Mouse (Mus musculus) CD4-positive helper T cell, adult 2 months (primary cell): Measurements from ENCODE around the gene Foxn3.

ENCODE experiments used
- DNase-seq: peaks from one replicate; pipeline ENCODE4 v3.0.0-alpha.2; 2012; ENCODE audit warnings: low read depth, missing footprints, low spot score

Foxn3 gene

DNA sequence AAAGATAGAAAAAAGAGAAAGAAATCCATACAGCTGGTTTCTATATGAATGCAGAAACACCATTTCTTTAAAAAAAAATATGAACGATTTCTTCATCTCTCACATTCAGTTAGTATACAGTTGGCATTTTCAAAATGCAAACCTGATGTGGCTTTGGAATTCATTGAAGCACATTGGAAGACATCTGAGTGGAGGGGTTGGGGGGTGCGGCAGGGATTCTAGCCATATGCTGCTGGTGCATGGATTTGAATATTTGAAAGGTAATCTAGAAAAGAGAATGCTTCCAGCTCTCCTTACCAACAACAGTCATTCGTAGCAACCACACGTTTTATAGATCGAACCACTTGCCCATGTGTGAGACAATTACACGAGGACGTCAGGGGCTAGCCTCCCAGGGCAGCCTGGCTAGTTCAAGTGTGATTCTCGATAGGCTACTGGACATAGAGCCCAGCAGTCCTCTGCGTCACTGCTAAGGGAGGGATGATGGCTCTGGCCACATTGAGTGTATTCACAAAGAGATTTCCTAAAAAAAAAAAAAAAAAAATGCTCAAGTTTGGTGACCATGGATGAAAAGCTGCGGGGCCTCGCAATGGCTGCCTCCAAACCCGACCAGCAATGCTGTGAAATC is 96.0 kb downstream of the Foxn3 start:
- DNase-seq = no peak

- DNase-seq = no peak
Measured at GRCm38 (mm10) chr12:99466426-99466825, 97.0 kb downstream of the Foxn3 start.

DNA sequence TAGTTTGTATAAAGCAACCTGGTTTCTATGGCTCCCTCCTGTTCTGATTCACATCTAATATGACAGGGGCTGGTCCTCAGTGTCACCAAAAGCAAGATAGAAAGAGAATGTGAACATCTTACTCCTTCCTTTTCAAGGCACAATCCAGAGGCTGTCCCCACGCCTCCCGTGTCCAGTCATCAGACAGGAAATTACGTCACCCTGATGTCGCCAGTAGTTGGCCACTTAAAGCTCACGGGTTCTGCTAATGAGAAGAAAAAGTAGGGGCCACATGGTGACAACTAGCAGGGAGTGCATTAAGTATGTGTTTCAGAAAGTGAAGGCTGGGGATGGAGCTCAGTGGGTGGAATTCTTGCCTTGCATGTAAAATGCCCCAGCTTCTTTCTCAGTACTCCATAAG is 99.1 kb downstream of the Foxn3 start:
- DNase-seq = no peak

- DNase-seq = no peak
Measured at GRCm38 (mm10) chr12:99462846-99463245, 100.5 kb downstream of the Foxn3 start.

- no peak for DNase-seq
Measured at GRCm38 (mm10) chr12:99462302-99462701, 101.1 kb downstream of the Foxn3 start.

GRCm38 (mm10) chr12:99457521-99458205 is 105.7 kb downstream of the Foxn3 start:
- DNase-seq = no peak

DNA sequence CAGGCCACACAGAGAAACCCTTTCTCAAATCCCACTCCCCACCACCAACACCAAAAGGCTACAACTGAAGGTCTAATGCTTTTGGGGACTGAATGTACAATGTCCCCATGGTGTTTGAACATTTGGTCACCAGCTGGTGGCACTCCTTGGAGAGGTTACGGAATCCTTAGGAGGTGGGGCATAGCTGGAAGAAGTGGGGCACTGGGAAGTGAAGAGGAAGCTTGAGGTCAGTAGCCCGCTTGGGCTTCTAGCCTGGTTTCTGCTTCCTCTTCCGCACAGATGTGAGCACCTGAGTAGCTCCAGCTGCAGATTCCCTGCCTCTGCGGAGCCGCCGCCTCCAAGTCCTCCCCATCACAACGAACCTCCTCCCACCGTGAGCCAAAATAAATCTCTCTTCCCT is 107.8 kb downstream of the Foxn3 start:
- DNase-seq = no peak

- DNase-seq = no peak
Measured at GRCm38 (mm10) chr12:99454394-99454793, 109.0 kb downstream of the Foxn3 start.

GRCm38 (mm10) chr12:99453797-99454196 is 109.6 kb downstream of the Foxn3 start:
- DNase-seq = no peak

DNA sequence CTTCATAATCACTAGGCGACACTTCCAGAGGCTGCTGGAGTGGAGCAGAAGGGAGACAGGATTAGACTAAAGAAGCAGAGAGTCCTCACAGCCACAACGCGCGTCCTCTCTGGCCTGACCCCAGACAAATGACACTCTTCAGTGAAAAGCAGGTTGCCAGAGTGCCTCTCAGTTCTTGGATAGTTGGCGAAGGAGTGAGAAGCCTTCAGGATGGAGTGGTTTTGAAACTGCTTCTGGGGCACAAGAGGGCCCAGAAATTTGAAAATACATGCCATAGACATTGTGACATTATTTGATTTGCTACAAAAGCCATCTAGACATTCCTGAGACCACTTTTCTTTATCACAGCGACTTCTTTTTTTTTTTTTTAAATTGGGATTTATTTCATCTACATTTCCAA is 113.3 kb downstream of the Foxn3 start:
- no peak for DNase-seq

DNA sequence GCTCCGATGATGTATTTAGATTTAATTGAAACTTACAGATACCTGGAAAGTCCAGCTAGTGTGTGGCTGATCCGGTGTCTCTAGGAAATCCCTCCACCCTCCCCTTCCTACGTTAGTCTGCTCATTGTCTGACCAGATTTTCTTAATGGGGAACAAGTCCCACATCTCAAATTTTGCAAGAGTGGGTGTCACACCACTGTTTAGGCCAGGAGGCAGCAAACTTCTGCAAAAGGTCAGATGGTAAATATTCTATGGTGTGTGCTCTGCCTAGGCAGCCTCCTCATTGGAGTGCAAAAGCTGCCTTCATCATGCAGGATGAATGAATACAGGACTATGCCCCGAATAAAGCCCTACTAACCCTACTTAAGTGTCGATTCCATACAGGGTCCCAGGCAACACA is 115.6 kb downstream of the Foxn3 start:
- no peak for DNase-seq

GRCm38 (mm10) chr12:99445018-99445674 is 118.2 kb downstream of the Foxn3 start:
- DNase-seq = no peak

DNA sequence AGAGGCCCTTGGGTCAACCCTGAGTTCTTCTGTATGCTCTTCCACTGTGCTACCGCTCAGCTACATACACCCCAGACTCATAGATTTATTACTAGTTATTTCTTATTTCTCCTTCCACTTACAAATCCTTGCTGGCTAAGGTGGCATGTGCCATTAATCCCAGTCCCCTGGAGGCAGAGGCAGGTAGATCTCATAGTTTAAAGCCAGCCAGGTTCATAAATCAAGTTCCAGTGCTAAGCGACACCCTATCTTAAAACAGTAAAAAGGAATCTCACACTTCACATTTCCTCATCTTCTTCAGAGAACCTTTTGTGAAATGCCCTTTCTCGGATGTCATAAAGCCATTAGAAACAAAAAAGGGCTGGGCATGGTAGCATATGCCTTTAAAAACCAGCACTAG is 120.6 kb downstream of the Foxn3 start:
- no peak for DNase-seq

GRCm38 (mm10) chr12:99440953-99441352 is 122.4 kb downstream of the Foxn3 start:
- DNase-seq = no peak

DNA sequence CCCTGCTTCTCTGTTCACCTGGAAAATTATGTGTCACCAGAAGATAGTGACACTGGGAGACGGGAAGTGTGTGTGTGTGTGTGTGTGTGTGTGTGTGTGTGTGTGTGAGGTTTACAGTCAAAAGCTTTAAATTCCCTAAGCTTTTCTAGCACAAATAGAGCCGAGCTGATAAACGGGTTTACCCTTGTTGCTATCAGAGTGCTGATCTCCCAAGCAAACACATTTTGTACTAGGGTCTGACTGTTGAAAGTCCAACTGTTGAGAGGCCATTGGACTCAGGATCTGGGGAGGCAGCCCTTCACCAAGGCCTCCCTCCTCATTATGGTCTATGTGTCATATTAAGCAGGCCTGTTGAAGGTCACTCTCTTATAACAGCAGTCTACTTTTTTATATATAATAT is 123.4 kb downstream of the Foxn3 start:
- no peak for DNase-seq

GRCm38 (mm10) chr12:99435189-99435588 is 128.2 kb downstream of the Foxn3 start:
- no peak for DNase-seq

DNA sequence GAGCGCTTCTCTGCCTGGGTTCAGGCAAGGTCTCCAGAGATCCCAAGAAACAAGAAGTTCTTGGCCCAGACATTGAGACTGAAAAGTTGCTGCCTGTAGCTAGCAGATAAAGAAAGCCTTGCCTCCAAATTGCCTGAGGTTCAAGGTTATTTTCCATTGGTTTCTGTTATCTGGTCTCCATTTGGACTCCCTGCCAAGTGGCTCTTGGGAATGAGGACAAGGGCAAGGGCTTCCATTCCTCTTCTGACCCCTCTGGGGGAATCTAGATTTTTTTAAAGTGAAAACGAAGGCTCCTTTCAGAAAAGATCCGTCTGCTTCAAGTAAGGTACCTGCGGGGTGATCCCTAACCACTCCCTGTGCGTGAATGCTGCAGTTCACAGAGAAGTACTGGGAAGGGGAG is 130.0 kb downstream of the Foxn3 start:
- DNase-seq = no peak

DNA sequence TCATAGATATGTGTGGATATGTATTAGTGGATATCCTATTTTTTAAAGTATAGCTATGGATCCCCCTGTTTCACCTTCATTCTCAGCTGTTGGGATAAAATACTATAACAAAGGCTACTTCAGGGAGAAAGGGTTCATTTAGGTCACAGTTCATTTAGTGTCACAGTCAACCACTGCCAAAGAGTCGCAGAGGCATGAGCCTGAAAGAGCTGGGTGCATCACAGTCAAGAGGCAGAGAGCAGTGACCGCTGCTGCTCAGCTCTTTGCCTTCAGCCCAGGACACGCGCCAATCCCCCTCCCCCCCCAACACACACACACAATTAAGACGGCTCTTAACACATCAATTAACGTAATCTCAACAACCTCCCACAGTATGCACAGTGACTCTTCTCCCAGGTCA is 131.8 kb downstream of the Foxn3 start:
- no peak for DNase-seq

DNA sequence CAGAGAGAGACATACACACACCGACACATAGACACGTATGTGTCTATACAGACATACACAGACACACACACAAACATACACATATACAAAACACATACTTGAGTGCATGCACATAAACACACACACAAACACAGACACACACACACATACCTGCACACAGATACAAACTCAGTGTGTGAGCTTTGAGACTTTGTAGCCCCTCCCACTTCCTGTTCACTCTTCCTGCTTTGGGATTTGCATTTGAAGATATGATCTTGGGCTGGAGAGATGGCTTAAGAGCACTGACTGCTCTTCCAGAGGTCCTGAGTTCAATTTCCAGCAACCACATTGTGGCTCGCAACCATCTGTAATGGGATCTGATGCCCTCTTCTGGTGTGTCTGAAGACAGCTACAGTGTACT is 132.4 kb downstream of the Foxn3 start:
- DNase-seq = no peak

DNA sequence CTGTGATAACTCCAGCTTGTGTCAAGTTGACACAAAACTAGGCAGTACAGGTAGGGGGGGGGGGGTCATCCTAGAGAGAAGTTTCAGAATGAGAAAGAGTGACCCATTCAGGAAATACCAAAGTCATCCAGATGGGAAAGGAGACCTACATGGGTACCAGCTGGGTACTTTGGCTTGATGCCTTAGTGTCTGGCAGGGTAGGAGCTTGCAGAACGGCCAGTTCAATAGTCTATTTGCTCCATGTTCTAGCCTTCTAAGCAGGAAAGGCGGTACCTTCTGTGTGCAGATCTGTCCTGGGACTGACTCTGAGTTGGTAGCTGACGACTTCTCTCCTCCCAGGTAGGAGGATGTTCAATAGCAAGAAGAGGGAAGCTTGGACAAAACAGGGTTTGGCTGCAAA is 134.3 kb downstream of the Foxn3 start:
- DNase-seq = no peak

DNA sequence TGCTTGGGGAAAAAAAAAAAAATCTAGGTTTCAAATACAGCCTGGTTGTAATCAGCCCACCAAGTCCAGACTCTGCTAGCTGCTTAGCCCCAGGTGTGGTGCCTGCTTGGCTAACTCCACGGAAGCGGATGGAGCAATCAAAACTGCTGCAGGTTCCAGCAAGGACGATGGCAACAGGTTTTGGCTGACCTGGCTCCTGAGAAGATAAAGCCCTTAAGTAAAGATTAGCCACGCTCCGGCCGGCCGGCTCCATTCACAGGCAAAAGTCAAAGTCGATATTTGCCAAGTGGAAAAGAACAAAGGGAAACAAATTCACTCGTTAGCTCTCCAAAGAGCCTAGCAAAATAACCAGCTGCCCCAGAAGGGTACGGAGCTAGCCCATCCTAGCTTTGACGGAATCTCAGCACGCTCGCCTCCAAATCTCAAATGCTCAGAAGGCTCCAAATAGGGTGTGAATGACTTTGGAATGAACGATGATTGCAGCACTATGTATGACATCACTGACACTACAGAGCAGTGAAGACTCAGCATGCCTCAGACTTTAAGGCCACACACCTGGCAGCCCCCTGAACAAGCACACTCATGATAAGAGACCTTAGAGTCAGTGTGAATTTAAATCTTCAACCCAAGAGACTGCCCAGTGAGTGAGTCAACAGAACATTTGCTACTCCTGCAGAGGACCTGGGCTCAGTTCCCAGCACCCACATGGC is 137.0 kb downstream of the Foxn3 start:
- DNase-seq = no peak

DNA sequence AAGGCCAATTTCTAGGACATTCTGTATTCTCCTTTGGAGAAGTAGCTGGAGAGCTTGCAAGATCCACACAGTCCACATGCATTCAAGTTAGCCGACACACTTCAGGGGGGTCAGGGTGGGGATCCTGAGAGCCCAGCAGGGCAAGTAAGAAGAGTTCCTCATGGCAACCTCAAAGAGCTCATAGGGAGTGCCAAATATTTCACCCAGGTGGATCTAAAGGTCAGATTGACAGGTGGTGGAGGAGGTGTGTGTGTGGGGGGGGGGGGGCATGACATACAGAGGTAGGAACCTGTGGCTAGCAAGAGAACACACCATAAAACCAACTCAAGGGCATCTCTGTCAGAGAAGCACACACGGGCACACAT is 144.0 kb downstream of the Foxn3 start:
- DNase-seq = no peak
